Mouse (Mus musculus) heart, embryonic 16.5 days (tissue): ENCODE data around the gene Gatad2b. TPM values are rescaled to one million over a fixed set of nuclear protein-coding genes. Genes with fewer than 3 reads are reported as not detected.
"Not testable (repeated sequence)": the region's sequence is repeated elsewhere in the genome, so short reads cannot be mapped to it uniquely, and the experiment has no call there.

ENCODE experiments used
- ATAC-seq: fragments of 200-750 bp; cut with Nextera tagmentation; replicated peaks from 2 replicates; pipeline ENCODE4 v1.8.0; 2017; ENCODE audit warnings: moderate number of reproducible peaks; ENCODE audit not compliant: insufficient read depth, low FRiP score; ENCODE audit errors: extremely low read depth
- H3K27ac ChIP-seq: fragments of 300-500 bp; sonication (generic); 2 replicates; pipeline ENCODE4 v1.5.1; 2014; ENCODE audit warnings: mild to moderate bottlenecking, low read length, control low read depth, moderate library complexity
- H3K27me3 ChIP-seq: fragments of 300-500 bp; sonication (generic); 2 replicates; pipeline ENCODE4 v1.6.1; 2014; ENCODE audit warnings: low read length, mixed read lengths; ENCODE audit not compliant: control insufficient read depth, insufficient read depth
- H3K36me3 ChIP-seq: fragments of 300-500 bp; sonication (generic); 2 replicates; pipeline ENCODE4 v1.6.1; 2014; ENCODE audit not compliant: control insufficient read depth, insufficient read depth
- H3K4me1 ChIP-seq: fragments of 300-500 bp; sonication (generic); 2 replicates; pipeline ENCODE4 v1.6.1; 2014; ENCODE audit warnings: low read length, mixed read lengths; ENCODE audit not compliant: control insufficient read depth, insufficient read depth
- H3K4me2 ChIP-seq: fragments of 300-500 bp; sonication (generic); 2 replicates; pipeline ENCODE4 v1.6.1; 2014; ENCODE audit warnings: low read depth, mild to moderate bottlenecking, control low read depth, low read length
- H3K4me3 ChIP-seq: fragments of 300-500 bp; sonication (generic); 2 replicates; pipeline ENCODE4 v1.5.1; 2014; ENCODE audit warnings: mild to moderate bottlenecking, control low read depth, low read length
- H3K9ac ChIP-seq: fragments of 300-500 bp; sonication (generic); 2 replicates; pipeline ENCODE4 v1.6.1; 2014; ENCODE audit warnings: low read length, control low read depth
- H3K9me3 ChIP-seq: fragments of 300-500 bp; sonication (generic); replicated peaks from 2 replicates; pipeline ENCODE4 v1.6.1; 2016; ENCODE audit warnings: low read length; ENCODE audit not compliant: control insufficient read depth
- WGBS: fragments of 180-500 bp; shearing (Covaris S2); extraction: QIAGEN DNeasy Blood & Tissue Kit; methylation state at CpG from one replicate; pipeline ENCODE4 v1.1.7; 2014; 5-methylcytosine and 5-hydroxymethylcytosine counted together
- polyA plus RNA-seq: library from polyadenylated mRNA; unstranded; fragments of >200 nt; fragmentation: Nextera tagmentation; extraction: Ambion mirVana; gene quantifications from 2 replicates; pipeline ENCODE4 v1.2.1, GENCODE M21; 2015

Gene Gatad2b
- polyA plus RNA-seq, 1 experiment from 2014 or later, result 8.7 TPM

DNA sequence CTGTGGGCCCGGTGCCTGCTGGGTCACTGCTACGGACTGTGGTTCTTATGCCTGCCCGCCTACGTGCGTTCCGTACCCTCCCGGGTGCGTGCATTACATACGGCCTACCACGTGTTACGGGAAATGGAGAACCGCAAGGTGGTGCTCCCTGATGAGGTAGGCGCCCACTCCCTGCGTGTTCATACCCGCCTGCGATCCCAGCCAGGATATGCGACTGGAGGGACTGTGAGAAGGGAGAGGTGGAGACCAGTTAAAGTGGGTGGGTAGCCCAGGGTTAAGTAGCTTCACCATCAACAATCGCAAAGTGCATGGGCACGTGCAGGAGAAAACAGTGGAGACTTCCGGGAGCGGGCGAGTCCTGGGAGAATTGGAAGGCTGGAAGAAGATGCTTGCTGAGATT lies 19.1 kb upstream of the Gatad2b start:
- Histone ChIP-seq H3K27ac (no peak overlapping the region), H3K9me3 (no peaks in the 10 kb centered on the region), H3K9ac (no peak overlapping the region), H3K36me3 (peaks cover 46% of the 10 kb centered on the region), H3K4me1 (no peaks in the 10 kb centered on the region), H3K27me3 (no peaks in the 10 kb centered on the region), H3K4me3 (no peak overlapping the region), H3K4me2 (no peak overlapping the region)
- no peak for ATAC-seq
- WGBS, result 89% methylated on average over 22 of the region's 22 CpGs

DNA sequence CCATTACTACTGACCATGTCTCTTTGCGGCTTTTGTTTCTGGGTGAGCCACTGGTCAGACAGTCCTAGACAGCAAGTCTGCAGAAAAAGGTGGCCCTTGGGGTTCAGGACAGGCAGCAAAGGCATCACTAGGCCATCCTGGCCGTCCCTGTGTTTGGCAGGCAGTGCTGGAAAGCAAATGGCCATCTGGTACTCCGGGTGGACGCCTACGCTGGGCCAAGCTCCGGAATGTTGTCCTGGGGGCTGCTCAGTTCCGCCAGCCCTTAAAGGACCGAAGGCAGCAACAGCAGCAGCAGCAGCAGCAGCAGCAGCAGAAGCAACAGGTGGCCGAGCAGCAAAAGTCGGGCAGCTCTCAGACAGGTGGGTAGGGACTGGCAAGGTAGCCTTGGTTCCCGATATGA lies 17.7 kb upstream of the Gatad2b start:
- Histone ChIP-seq H3K4me2 (no peak overlapping the region), H3K4me3 (no peak overlapping the region), H3K36me3 (peaks cover 58% of the 10 kb centered on the region), H3K9ac (no peak overlapping the region), H3K27me3 (no peaks in the 10 kb centered on the region), H3K4me1 (no peaks in the 10 kb centered on the region), H3K27ac (no peak overlapping the region), H3K9me3 (no peaks in the 10 kb centered on the region)
- 90% methylated on average over 11 of the region's 11 CpGs for WGBS
- ATAC-seq, result no peak

DNA sequence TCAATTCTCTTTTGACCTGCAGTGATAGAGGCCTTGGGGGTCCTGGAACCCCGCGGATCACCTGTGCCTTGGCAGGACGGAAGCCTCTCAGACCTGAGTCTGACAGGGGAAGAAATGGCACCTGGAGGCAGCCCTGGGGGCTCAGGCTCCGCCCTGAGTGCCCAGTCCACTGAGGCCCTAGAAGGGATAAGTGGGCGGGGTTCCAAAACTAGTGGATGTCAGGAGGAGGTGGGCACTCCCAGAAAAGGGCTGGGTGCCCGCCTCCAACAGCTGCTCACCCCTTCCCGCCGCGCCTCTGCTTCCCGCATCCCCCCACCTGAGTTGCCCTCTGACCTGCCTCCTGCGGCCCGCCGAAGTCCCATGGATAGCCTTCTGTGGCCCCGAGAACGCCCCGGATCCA lies 16.1 kb upstream of the Gatad2b start:
- Histone ChIP-seq H3K27ac (no peak overlapping the region), H3K4me1 (no peaks in the 10 kb centered on the region), H3K4me3 (no peak overlapping the region), H3K9me3 (no peaks in the 10 kb centered on the region), H3K36me3 (peaks cover 57% of the 10 kb centered on the region), H3K27me3 (no peaks in the 10 kb centered on the region), H3K4me2 (no peak overlapping the region), H3K9ac (no peak overlapping the region)
- 53% methylated on average over 16 of the region's 16 CpGs for WGBS
- ATAC-seq, result no peak

DNA sequence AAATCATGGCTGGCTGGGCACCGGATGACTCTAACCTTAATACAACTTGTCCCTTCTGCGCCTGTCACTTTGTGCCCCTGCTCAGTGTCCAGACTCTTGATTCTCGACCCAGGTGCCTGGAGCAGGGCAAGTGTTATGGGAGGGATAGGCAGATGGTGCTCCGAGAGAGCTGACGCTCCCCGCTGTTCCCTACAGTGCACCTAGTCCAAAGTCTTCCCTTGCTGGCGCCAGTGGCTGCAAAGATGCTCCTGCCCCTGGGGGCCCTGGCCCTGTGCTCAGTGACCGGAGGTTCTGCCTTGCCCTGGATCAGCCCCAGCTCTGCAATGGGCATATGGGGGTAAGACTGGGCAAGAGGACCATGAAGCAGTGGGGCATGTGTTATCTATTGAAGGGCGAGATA lies 15.2 kb upstream of the Gatad2b start:
- H3K9ac ChIP-seq, result no peak overlapping the region
- no peaks in the 10 kb centered on the region for H3K9me3 ChIP-seq
- H3K4me3 ChIP-seq, result no peak overlapping the region
- no peak overlapping the region for H3K4me2 ChIP-seq
- no peak overlapping the region for H3K27ac ChIP-seq
- no peak for ATAC-seq
- H3K4me1 ChIP-seq, result no peaks in the 10 kb centered on the region
- peaks cover 49% of the 10 kb centered on the region for H3K36me3 ChIP-seq
- 90% methylated on average over 9 of the region's 9 CpGs for WGBS
- H3K27me3 ChIP-seq, result no peaks in the 10 kb centered on the region

DNA sequence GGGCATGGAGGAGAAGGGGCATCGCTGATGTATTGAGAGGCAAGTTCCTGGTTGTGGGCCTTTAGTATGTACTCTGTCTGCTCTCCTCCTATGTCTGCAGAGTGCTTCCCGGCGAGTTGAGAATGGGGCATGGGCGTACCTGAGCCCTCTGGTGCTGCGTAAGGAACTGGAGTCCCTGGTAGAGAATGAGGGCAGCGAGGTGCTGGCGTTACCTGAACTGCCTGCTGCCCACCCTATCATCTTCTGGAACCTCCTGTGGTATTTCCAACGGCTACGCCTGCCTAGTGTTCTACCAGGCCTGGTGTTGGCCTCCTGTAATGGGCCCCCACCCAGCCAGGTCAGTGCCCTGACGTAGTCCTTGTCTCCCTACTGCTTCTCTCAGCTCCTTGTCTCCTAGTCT lies 14.8 kb upstream of the Gatad2b start:
- H3K4me1 ChIP-seq, result no peaks in the 10 kb centered on the region
- H3K9ac ChIP-seq, result no peak overlapping the region
- peaks cover 45% of the 10 kb centered on the region for H3K36me3 ChIP-seq
- H3K27me3 ChIP-seq, result no peaks in the 10 kb centered on the region
- 91% methylated on average over 10 of the region's 10 CpGs for WGBS
- H3K27ac ChIP-seq, result no peak overlapping the region
- H3K9me3 ChIP-seq, result no peaks in the 10 kb centered on the region
- ATAC-seq, result no peak
- H3K4me3 ChIP-seq, result no peak overlapping the region
- no peak overlapping the region for H3K4me2 ChIP-seq

DNA sequence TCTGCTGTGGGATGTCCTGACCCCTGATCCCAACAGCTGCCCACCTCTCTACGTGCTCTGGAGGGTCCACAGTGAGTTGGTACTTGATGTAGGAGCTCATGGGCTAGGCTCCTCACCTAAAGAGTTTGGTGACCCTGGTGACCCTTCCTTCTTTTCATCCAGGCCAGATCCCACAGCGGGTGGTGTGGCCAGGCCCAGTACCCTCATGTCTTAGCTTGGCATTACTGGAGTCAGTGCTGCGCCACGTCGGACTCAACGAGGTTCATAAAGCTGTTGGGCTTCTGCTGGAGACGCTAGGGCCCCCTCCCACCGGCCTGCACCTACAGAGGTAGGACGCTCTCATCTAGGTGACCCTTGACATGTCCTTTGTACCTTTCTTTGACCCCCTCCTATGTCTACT lies 13.8 kb upstream of the Gatad2b start:
- no peak overlapping the region for H3K4me2 ChIP-seq
- no peak overlapping the region for H3K4me3 ChIP-seq
- H3K36me3 ChIP-seq, result peaks cover 43% of the 10 kb centered on the region
- 89% methylated on average over 9 of the region's 9 CpGs for WGBS
- H3K4me1 ChIP-seq, result no peaks in the 10 kb centered on the region
- no peaks in the 10 kb centered on the region for H3K27me3 ChIP-seq
- no peak overlapping the region for H3K27ac ChIP-seq
- no peak overlapping the region for H3K9ac ChIP-seq
- no peak for ATAC-seq
- H3K9me3 ChIP-seq, result no peaks in the 10 kb centered on the region

DNA sequence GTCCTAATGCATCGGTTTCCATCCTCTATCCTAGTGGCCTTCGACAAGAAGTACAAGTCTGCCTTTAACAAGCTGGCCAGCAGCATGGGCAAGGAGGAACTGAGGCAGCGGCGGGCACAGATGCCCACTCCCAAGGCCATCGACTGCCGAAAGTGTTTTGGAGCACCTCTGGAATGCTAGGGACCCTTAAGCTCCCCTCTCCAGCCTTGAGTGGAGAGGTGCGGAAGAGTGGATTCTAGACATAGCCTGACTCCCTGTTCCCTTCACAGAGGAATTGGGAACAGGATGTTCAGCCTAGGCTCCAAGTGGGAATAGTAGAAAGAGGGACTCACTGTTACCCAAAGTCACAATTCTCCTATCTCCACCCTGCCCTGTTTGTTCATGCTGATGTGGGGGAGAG lies 13.2 kb upstream of the Gatad2b start:
- no peaks in the 10 kb centered on the region for H3K4me1 ChIP-seq
- 93% methylated on average over 7 of the region's 7 CpGs for WGBS
- H3K27me3 ChIP-seq, result no peaks in the 10 kb centered on the region
- no peak overlapping the region for H3K9ac ChIP-seq
- H3K27ac ChIP-seq, result no peak overlapping the region
- no peak for ATAC-seq
- H3K36me3 ChIP-seq, result peaks cover 43% of the 10 kb centered on the region
- no peak overlapping the region for H3K4me2 ChIP-seq
- H3K4me3 ChIP-seq, result no peak overlapping the region
- no peaks in the 10 kb centered on the region for H3K9me3 ChIP-seq

DNA sequence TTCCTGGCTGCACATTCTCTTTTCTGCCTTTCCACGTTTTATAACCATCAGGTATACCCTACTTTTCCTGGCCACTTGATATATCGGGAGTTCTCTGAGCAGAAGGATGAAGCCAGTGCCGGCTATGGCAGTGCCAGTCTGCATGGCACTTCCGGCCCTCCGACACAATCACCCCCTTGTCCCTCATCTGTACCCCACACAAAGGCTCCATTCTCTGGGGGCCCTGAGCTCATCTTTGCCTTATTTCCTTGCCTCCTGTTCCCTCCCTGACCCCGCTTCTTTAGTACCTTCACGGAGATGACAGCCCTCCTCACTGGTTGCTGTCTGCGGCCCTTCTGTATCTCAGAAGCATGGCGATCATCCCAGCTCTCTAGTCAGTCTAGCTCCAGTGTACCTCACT lies 12.3 kb upstream of the Gatad2b start:
- Histone ChIP-seq H3K9ac (no peak overlapping the region), H3K27me3 (no peaks in the 10 kb centered on the region), H3K4me3 (no peak overlapping the region), H3K4me2 (no peak overlapping the region), H3K27ac (no peak overlapping the region), H3K4me1 (no peaks in the 10 kb centered on the region), H3K36me3 (peaks cover 39% of the 10 kb centered on the region), H3K9me3 (no peaks in the 10 kb centered on the region)
- no peak for ATAC-seq
- WGBS, result 86% methylated on average over 9 of the region's 9 CpGs

DNA sequence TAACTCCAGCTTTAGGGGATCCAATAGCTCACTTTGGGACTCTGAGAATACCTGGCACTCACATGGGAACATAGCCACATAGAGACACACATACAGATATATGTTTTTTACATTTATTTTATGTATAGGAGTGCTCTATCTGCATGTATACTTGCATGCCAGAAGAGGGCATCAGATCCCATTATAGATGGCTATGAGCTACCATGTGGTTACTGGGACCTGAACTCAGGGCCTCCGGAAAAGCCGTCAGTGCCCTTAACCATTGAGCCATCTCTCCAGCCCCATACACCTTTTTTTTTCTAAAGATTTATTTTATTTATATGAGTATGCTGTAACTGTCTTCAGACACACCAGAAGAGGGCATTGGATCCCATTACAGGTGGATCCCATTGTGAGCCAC lies 8.8 kb upstream of the Gatad2b start:
- H3K9ac ChIP-seq, result no peak overlapping the region
- no peak overlapping the region for H3K27ac ChIP-seq
- no peak overlapping the region for H3K4me2 ChIP-seq
- 89% methylated on average over 2 of the region's 2 CpGs for WGBS
- no peak for ATAC-seq
- H3K36me3 ChIP-seq, result peaks cover 16% of the 10 kb centered on the region
- no peaks in the 10 kb centered on the region for H3K27me3 ChIP-seq
- no peaks in the 10 kb centered on the region for H3K4me1 ChIP-seq
- H3K9me3 ChIP-seq, result no peaks in the 10 kb centered on the region
- no peak overlapping the region for H3K4me3 ChIP-seq

DNA sequence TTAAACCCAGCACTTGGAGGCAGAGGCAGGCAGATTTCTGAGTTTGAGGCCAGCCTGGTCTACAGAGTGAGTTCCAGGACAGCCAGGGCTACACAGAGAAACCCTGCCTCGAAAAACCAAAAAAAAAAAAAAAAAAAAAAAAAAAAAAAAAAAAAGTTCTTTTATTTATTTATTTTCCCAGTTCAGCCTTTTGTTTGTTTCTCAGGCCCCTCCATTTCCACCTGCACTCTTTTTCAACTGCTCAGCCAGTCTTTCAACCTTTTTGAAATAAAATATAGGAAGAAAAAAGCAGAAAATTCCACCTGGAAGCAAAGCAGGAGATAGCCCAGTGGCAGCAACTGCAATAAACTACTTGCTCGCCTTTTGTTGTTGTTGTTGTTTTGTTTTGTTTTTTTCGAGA lies 3.6 kb upstream of the Gatad2b start:
- not testable (repeated sequence) for H3K4me1 ChIP-seq, H3K4me2 ChIP-seq, H3K9me3 ChIP-seq, ATAC-seq, H3K36me3 ChIP-seq, H3K9ac ChIP-seq, H3K27me3 ChIP-seq, H3K4me3 ChIP-seq, H3K27ac ChIP-seq
- WGBS, result 54% methylated on average over 2 of the region's 3 CpGs
